ENCODE assay signal across 19 mouse cellular contexts in genomic region chr5:119651135-119651965, GRCm38 (mm10). TPM values are rescaled to one million over a fixed set of nuclear protein-coding genes. Genes with fewer than 3 reads are reported as not detected.
DNase-seq lines count a peak whose midpoint lies in the region; ATAC-seq and TF ChIP-seq lines count a peak whose summit lies in the region.
"Had no signal": no experiment of that assay in that cellular context is flagged by ENCODE, and none has a peak within 500 bp of the region (broad histone marks: within the 10 kb centered on the region; RNA-seq: fewer than 3 reads in every experiment).

No protein-coding gene starts in this region.

- no peak for ATAC-seq in liver, embryonic 12.5 days
- ATAC-seq in heart, embryonic 11.5 days (replicated peaks; ENCODE audit: insufficient number of reproducible peaks, low FRiP score, low TSS enrichment) = peak; percentile 84
- ATAC-seq in lung, postnatal 0 days = peak; percentile 94
- ATAC-seq: activated CD4-positive, CD25-positive, alpha-beta regulatory T cell, adult 4 months; Patski had no signal

- H3K4me2 ChIP-seq in liver, embryonic 12.5 days = no peak overlapping the region
- H3K4me2 ChIP-seq in heart, embryonic 11.5 days = peak overlapping the region; percentile 16; the same call in 1 of the 2 replicates
- no peak overlapping the region for H3K4me2 ChIP-seq in lung, postnatal 0 days (replicated peaks; ENCODE audit: low read depth, low read length)
- H3K4me2 ChIP-seq: embryonic facial prominence, embryonic 15.5 days; hindbrain, embryonic 12.5 days; kidney, embryonic 15.5 days had no signal

- H3K9ac ChIP-seq in liver, embryonic 12.5 days = no peak overlapping the region
- no peak overlapping the region for H3K9ac ChIP-seq in heart, embryonic 11.5 days (ENCODE audit: low read depth, low read length)
- H3K9ac ChIP-seq in lung, postnatal 0 days (replicated peaks; ENCODE audit: low read depth) = no peak overlapping the region
- H3K9ac ChIP-seq: embryonic facial prominence, embryonic 15.5 days; hindbrain, embryonic 12.5 days; kidney, embryonic 15.5 days; liver, embryonic 14.5 days had no signal

- H3K36me3 ChIP-seq in liver, embryonic 12.5 days = no peaks in the 10 kb centered on the region
- no peaks in the 10 kb centered on the region for H3K36me3 ChIP-seq in heart, embryonic 11.5 days (ENCODE audit: control insufficient read depth, insufficient read depth, low read length)
- H3K36me3 ChIP-seq in lung, postnatal 0 days (ENCODE audit: insufficient read depth, low read length) = no peaks in the 10 kb centered on the region
- H3K36me3 ChIP-seq: embryonic facial prominence, embryonic 15.5 days; hindbrain, embryonic 12.5 days; kidney, embryonic 15.5 days had no signal

- no peaks in the 10 kb centered on the region for H3K4me1 ChIP-seq in liver, embryonic 12.5 days
- peaks cover 9% of the 10 kb centered on the region for H3K4me1 ChIP-seq in heart, embryonic 11.5 days (ENCODE audit: control insufficient read depth, insufficient read depth, low read length)
- no peaks in the 10 kb centered on the region for H3K4me1 ChIP-seq in lung, postnatal 0 days (ENCODE audit: insufficient read depth, low read depth, low read length)
- H3K4me1 ChIP-seq: hindbrain, embryonic 12.5 days; megakaryocyte, embryonic 14.5 days had no signal

- no peak overlapping the region for H3K4me3 ChIP-seq in liver, embryonic 12.5 days
- no peak overlapping the region for H3K4me3 ChIP-seq in heart, embryonic 11.5 days (ENCODE audit: low read depth, low read length)
- no peak overlapping the region for H3K4me3 ChIP-seq in lung, postnatal 0 days (ENCODE audit: low read depth, low read length)
- H3K4me3 ChIP-seq: embryonic facial prominence, embryonic 15.5 days; hindbrain, embryonic 12.5 days; kidney, embryonic 15.5 days; megakaryocyte, embryonic 14.5 days had no signal

- intact Hi-C loops in heart, postnatal 10 days (cut with DNase I) = no loop called here

- H3K9me3 ChIP-seq in liver, embryonic 12.5 days (replicated peaks) = no peaks in the 10 kb centered on the region
- H3K9me3 ChIP-seq in heart, embryonic 11.5 days (replicated peaks; ENCODE audit: control insufficient read depth, low read length) = no peaks in the 10 kb centered on the region
- no peaks in the 10 kb centered on the region for H3K9me3 ChIP-seq in lung, postnatal 0 days (ENCODE audit: low read length)
- H3K9me3 ChIP-seq: embryonic facial prominence, embryonic 15.5 days; kidney, embryonic 15.5 days; megakaryocyte, embryonic 14.5 days had no signal

- peak; percentile 11 for DNase-seq in liver
- peak; percentile 34 to 42 for DNase-seq in heart, postnatal 10 days
- peak; percentile 70 for DNase-seq in lung, postnatal 0 days (ENCODE audit: low spot score)
- DNase-seq in cerebellum, adult 9-11 months = no peak
- no peak for DNase-seq in kidney, postnatal 10 days
- no peak for DNase-seq in layer of hippocampus, postnatal 36 days
- DNase-seq: adrenal gland, postnatal 14 days; cerebellum, adult 8-10 months; gastrocnemius, postnatal 36 days; thymus, postnatal 14 days had no signal

- H3K27me3 ChIP-seq in liver, embryonic 12.5 days (replicated peaks) = peaks cover 73% of the 10 kb centered on the region
- H3K27me3 ChIP-seq in heart, embryonic 11.5 days (ENCODE audit: control insufficient read depth, insufficient read depth, low read length) = peaks cover 78% of the 10 kb centered on the region
- H3K27me3 ChIP-seq in lung, postnatal 0 days (replicated peaks; ENCODE audit: insufficient read depth, low read length) = no peaks in the 10 kb centered on the region

- no peak for TF ChIP-seq CTCF in lung, postnatal 0 days (IDR thresholded peaks at IDR 0.05)

- WGBS in liver, embryonic 12.5 days (ENCODE audit: insufficient replicate concordance) = 33% methylated on average over 13 of the region's 13 CpGs
- 9% methylated on average over 13 of the region's 13 CpGs for WGBS in heart, embryonic 11.5 days (ENCODE audit: insufficient replicate concordance)
- WGBS in lung, postnatal 0 days = 25% methylated on average over 13 of the region's 13 CpGs

- peak; percentile 80 for TF ChIP-seq EP300 in lung, postnatal 0 days (IDR thresholded peaks at IDR 0.05)

- no peak overlapping the region for H3K27ac ChIP-seq in liver, embryonic 12.5 days
- no peak overlapping the region for H3K27ac ChIP-seq in heart, embryonic 11.5 days (ENCODE audit: low read depth, low read length)
- peak overlapping the region; percentile 28 for H3K27ac ChIP-seq in lung, postnatal 0 days (ENCODE audit: low read length)
- H3K27ac ChIP-seq: embryonic facial prominence, embryonic 15.5 days; hindbrain, embryonic 12.5 days; kidney, embryonic 15.5 days; liver, embryonic 14.5 days had no signal

RNA-seq across cellular contexts. Expression of gene Tbx3, which starts 19.1 kb away (rescaled TPM):
- 9.3 and 10.7 TPM in 2 replicates for polyA plus RNA-seq in liver, embryonic 12.5 days (2016; fragmentation: Nextera tagmentation; extraction: Ambion mirVana)
- polyA plus RNA-seq in heart, embryonic 11.5 days (2014; fragmentation: Nextera tagmentation; extraction: Ambion mirVana) = 12.8 and 14.5 TPM in 2 replicates
- total RNA-seq in heart, postnatal 10 days (2021) = 10 to 100 TPM; 18.8 to 20.4 TPM
- polyA plus RNA-seq in lung, postnatal 0 days (2015; fragmentation: Nextera tagmentation; extraction: Ambion mirVana) = 44.7 and 54.8 TPM in 2 replicates
- 1 to 10 TPM; 2.1 to 3.1 TPM for total RNA-seq in layer of hippocampus, postnatal 36 days (2021)
- polyA plus RNA-seq: activated CD4-positive, CD25-positive, alpha-beta regulatory T cell, adult 4 months; Patski had no signal

Comparison
In these comparisons a context has a peak if more than half of its experiments do, and no peak if none do; other contexts are left out.
1. DNase-seq: peak in liver (single experiment), heart, postnatal 10 days (2 of 2) and lung, postnatal 0 days (single experiment); none in cerebellum, adult 9-11 months (single experiment), kidney, postnatal 10 days (single experiment) and layer of hippocampus, postnatal 36 days (0 of 2).